Mouse (Mus musculus): ENCODE data around the gene Rmnd1. TPM values are rescaled to one million over a fixed set of nuclear protein-coding genes. Genes with fewer than 3 reads are reported as not detected.
"Not testable (repeated sequence)": the region's sequence is repeated elsewhere in the genome, so short reads cannot be mapped to it uniquely, and the experiment has no call there.

Rmnd1 gene
- total and polyA plus RNA-seq, 3 experiments: 51.1 to 67.4 (median 62.0) TPM

DNA sequence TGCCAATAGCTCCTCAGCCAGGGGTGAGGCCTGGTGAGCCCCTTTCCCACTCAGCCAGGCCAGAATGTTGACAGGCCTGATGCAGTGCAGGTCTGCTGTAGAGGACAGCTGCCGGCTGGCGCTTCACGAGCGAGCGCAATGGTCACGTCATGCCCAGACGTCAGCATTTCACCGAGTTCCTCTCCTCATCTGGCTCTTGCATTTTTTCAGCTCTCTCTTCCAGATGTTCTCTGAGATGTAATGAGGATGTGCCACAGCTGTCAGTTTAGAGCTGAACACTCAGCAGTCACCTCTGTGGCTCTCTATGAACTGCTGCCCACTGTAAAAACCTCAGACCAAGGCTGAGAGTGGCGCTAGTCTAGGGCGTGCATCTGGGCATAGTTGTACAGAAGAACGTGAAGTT is 41.4 kb upstream of the Rmnd1 start:
- TF ChIP-seq POLR2A (IDR thresholded peaks at IDR 0.05; ENCODE audit: insufficient read depth, low read depth, low read length): no peak
- no peak for TF ChIP-seq CTCF (IDR thresholded peaks at IDR 0.05)
- no peak for TF ChIP-seq EP300 (IDR thresholded peaks at IDR 0.05; ENCODE audit: insufficient read depth, low read depth, low read length)
- peak in 1 of 2 experiments; percentile 4 for DNase-seq
- no peaks in the 10 kb centered on the region for H3K79me2 ChIP-seq (replicated peaks; ENCODE audit: control insufficient read depth, insufficient read depth, low read length)
- no peak overlapping the region for H3K9ac ChIP-seq (ENCODE audit: low read depth, low read length)
- H3K4me3 ChIP-seq: no peak overlapping the region
- H3K36me3 ChIP-seq (ENCODE audit: control insufficient read depth, insufficient read depth, low read length): no peaks in the 10 kb centered on the region
- H3K4me1 ChIP-seq (ENCODE audit: control insufficient read depth, insufficient read depth, low read length): no peaks in the 10 kb centered on the region
- intact Hi-C loops (cut with DNase I): no loop called here
- H3K27me3 ChIP-seq (ENCODE audit: control insufficient read depth, insufficient read depth, low read length): no peaks in the 10 kb centered on the region
- 50% methylated on average over 11 of the region's 11 CpGs for WGBS
- no peak overlapping the region for H3K27ac ChIP-seq

DNA sequence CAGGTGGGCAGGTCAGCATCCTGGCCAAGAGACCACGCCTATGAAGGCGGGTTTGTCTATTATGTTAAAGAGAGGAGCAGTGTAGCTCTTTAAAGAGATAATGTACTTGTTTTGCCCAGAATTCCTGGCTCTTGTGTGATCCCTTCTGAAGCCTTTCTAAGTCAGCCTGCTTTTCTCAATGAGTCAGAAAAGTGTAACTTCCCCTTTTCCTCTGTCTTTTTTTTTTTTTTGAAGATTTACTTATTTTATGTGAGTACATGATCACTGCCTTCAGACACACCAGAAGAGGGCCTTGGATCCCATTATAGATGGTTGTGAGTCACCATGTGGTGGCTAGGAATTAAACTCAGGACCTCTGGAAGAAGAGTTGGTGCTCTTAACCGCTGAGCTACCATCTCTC is 37.2 kb upstream of the Rmnd1 start:
- no peaks in the 10 kb centered on the region for H3K36me3 ChIP-seq (ENCODE audit: control insufficient read depth, insufficient read depth, low read length)
- WGBS: 81% methylated on average over 3 of the region's 3 CpGs
- intact Hi-C loops (cut with DNase I): no loop called here
- H3K9ac ChIP-seq (ENCODE audit: low read depth, low read length): no peak overlapping the region
- H3K4me1 ChIP-seq (ENCODE audit: control insufficient read depth, insufficient read depth, low read length): no peaks in the 10 kb centered on the region
- H3K4me3 ChIP-seq: no peak overlapping the region
- no peaks in the 10 kb centered on the region for H3K79me2 ChIP-seq (replicated peaks; ENCODE audit: control insufficient read depth, insufficient read depth, low read length)
- no peak for DNase-seq
- TF ChIP-seq POLR2A (IDR thresholded peaks at IDR 0.05; ENCODE audit: insufficient read depth, low read depth, low read length) (no peak), EP300 (IDR thresholded peaks at IDR 0.05; ENCODE audit: insufficient read depth, low read depth, low read length) (no peak), CTCF (IDR thresholded peaks at IDR 0.05) (no peak)
- no peak overlapping the region for H3K27ac ChIP-seq
- no peaks in the 10 kb centered on the region for H3K27me3 ChIP-seq (ENCODE audit: control insufficient read depth, insufficient read depth, low read length)

DNA sequence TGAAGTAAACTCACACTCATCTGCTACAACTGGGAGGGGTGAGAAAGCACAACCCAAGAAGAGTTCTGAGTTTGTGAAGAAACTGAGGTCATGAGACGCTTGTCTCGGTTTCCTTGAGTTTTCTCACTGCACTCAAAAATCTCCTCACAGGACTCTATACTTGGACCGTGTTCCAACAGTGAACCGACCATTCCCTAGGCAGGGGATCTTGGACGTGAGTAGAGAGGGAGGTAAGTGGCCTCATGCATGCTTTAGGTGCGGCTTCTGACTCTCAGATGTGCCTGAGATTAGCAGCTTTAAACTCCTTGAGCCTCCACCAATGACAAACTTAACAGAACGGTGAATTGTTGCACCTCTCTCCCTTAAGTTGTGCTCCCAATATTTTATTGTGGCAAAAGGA is 33.6 kb upstream of the Rmnd1 start:
- 72% methylated on average over 7 of the region's 7 CpGs for WGBS
- intact Hi-C loops (cut with DNase I): no loop called here
- TF ChIP-seq EP300 (IDR thresholded peaks at IDR 0.05; ENCODE audit: insufficient read depth, low read depth, low read length) (no peak), CTCF (IDR thresholded peaks at IDR 0.05) (no peak), POLR2A (IDR thresholded peaks at IDR 0.05; ENCODE audit: insufficient read depth, low read depth, low read length) (no peak)
- H3K27ac ChIP-seq: no peak overlapping the region
- no peaks in the 10 kb centered on the region for H3K36me3 ChIP-seq (ENCODE audit: control insufficient read depth, insufficient read depth, low read length)
- no peaks in the 10 kb centered on the region for H3K4me1 ChIP-seq (ENCODE audit: control insufficient read depth, insufficient read depth, low read length)
- DNase-seq: no peak
- no peaks in the 10 kb centered on the region for H3K27me3 ChIP-seq (ENCODE audit: control insufficient read depth, insufficient read depth, low read length)
- H3K4me3 ChIP-seq: no peak overlapping the region
- H3K79me2 ChIP-seq (replicated peaks; ENCODE audit: control insufficient read depth, insufficient read depth, low read length): no peaks in the 10 kb centered on the region
- no peak overlapping the region for H3K9ac ChIP-seq (ENCODE audit: low read depth, low read length)

DNA sequence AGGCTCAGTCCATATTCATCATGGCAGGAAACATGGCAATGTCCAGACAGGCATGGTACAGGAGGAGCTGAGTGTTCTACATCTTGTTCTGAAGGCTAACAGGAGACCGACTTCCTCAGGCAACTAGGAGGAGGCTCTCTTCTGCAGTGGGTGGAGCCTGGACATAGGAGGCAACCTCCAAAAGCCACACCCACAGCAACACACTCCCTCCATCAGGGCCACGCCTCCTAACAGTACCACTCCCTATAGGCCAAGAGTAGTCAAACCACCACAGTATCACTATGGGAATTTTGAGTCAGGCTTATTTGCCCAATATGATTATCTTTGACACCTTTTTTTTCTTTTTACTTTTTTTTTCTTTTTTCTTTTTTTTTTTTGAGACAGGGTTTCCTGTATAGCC is 28.0 kb upstream of the Rmnd1 start:
- intact Hi-C loops (cut with DNase I): no loop called here
- Histone ChIP-seq H3K79me2 (replicated peaks; ENCODE audit: control insufficient read depth, insufficient read depth, low read length) (no peaks in the 10 kb centered on the region), H3K4me3 (no peak overlapping the region), H3K9ac (ENCODE audit: low read depth, low read length) (no peak overlapping the region), H3K27ac (no peak overlapping the region), H3K27me3 (ENCODE audit: control insufficient read depth, insufficient read depth, low read length) (no peaks in the 10 kb centered on the region), H3K4me1 (ENCODE audit: control insufficient read depth, insufficient read depth, low read length) (no peaks in the 10 kb centered on the region), H3K36me3 (ENCODE audit: control insufficient read depth, insufficient read depth, low read length) (no peaks in the 10 kb centered on the region)
- no peak for TF ChIP-seq CTCF (IDR thresholded peaks at IDR 0.05)
- WGBS: 96% methylated on average over 2 of the region's 2 CpGs
- no peak for DNase-seq

DNA sequence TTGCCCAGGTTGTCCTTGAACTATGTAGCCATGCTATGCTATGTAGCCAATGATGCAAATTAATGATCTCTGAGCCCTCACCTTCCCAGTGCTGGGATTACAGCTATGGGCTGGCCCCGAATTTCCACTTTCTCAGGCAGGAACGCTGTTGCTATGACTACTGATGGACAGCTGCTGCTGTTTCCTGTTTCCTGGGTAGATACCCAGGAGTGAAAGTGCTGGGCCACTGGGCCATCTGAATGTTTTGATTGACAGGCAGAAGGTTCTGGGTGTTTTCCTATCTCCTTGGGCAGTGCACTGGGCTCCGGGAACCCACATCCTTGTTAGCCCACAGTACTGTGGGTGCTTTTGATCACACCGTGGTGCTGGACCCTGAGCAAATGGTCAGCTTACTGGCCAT is 24.2 kb upstream of the Rmnd1 start:
- no peaks in the 10 kb centered on the region for H3K27me3 ChIP-seq (ENCODE audit: control insufficient read depth, insufficient read depth, low read length)
- intact Hi-C loops (cut with DNase I): no loop called here

DNA sequence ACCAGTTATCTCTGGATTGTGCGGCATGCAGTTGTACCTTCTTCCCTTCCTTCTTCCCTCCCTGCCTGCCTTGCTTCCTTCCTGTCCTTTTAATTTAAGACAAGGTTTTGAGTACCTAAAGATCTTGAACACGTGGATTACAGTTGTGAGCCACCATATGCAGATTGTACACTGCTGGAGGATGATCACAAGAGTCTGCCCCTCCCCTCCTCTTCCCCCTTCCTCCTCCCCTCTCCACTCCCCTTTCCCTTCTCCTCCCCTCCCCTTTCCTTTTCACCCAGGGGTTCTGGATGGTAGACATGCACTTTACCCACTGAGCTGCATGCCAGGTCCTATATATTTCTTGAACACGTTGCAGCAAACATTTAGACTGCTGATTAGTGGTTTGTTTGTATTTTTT is 3.2 kb upstream of the Rmnd1 start:
- peaks cover 3% of the 10 kb centered on the region for H3K36me3 ChIP-seq (ENCODE audit: control insufficient read depth, insufficient read depth, low read length)
- 77% methylated on average over 3 of the region's 3 CpGs for WGBS
- no peak for DNase-seq

More for the DNA sequence above, 24.2 kb upstream of the Rmnd1 start:
- Histone ChIP-seq H3K36me3 (ENCODE audit: control insufficient read depth, insufficient read depth, low read length) (no peaks in the 10 kb centered on the region), H3K79me2 (replicated peaks; ENCODE audit: control insufficient read depth, insufficient read depth, low read length) (no peaks in the 10 kb centered on the region), H3K9ac (ENCODE audit: low read depth, low read length) (no peak overlapping the region), H3K4me1 (ENCODE audit: control insufficient read depth, insufficient read depth, low read length) (no peaks in the 10 kb centered on the region), H3K4me3 (no peak overlapping the region), H3K27ac (no peak overlapping the region)
- no peak for DNase-seq
- WGBS: 51% methylated on average over 4 of the region's 4 CpGs
- TF ChIP-seq CTCF (IDR thresholded peaks at IDR 0.05): no peak

DNA sequence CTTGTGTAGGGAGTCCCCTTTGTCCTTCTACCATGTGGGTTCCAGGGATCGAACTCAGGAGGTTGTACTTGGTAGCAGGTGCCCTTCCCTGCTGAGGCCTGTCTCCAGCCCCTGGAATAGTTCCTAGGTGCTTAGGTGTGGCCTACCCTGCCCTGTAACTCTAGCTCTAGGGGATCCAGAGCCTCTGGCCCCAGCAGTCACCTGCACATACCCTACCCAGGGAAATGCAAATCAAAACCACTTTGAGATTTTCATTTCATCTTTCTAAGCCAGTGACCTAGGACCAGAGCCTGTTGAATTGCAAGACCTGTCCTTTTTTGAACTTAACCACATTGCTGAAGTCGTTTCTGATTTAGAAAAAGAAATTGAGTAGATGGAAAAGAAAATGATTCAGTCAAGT is 1.7 kb upstream of the Rmnd1 start:
- not testable (repeated sequence) for H3K4me1 ChIP-seq (ENCODE audit: control insufficient read depth, insufficient read depth, low read length); H3K36me3 ChIP-seq (ENCODE audit: control insufficient read depth, insufficient read depth, low read length); H3K27ac ChIP-seq; DNase-seq; H3K27me3 ChIP-seq (ENCODE audit: control insufficient read depth, insufficient read depth, low read length); H3K9ac ChIP-seq (ENCODE audit: low read depth, low read length); H3K4me3 ChIP-seq; H3K79me2 ChIP-seq (replicated peaks; ENCODE audit: control insufficient read depth, insufficient read depth, low read length)
- WGBS: 76% methylated on average over 2 of the region's 2 CpGs
- intact Hi-C loops (cut with DNase I): loop anchor here (5.0 kb wide), 2 partner anchors 102 to 1163 kb away; no protein-coding TSS in a partner anchor

More for the DNA sequence above, 3.2 kb upstream of the Rmnd1 start:
- Histone ChIP-seq H3K4me3 (no peak overlapping the region), H3K4me1 (ENCODE audit: control insufficient read depth, insufficient read depth, low read length) (peaks cover 2% of the 10 kb centered on the region; the same call in 1 of the 2 replicates), H3K27me3 (ENCODE audit: control insufficient read depth, insufficient read depth, low read length) (no peaks in the 10 kb centered on the region), H3K27ac (no peak overlapping the region), H3K79me2 (replicated peaks; ENCODE audit: control insufficient read depth, insufficient read depth, low read length) (no peaks in the 10 kb centered on the region), H3K9ac (ENCODE audit: low read depth, low read length) (no peak overlapping the region)
- intact Hi-C loops (cut with DNase I): no loop called here
- TF ChIP-seq CTCF (IDR thresholded peaks at IDR 0.05) (no peak), EP300 (IDR thresholded peaks at IDR 0.05; ENCODE audit: insufficient read depth, low read depth, low read length) (no peak), POLR2A (IDR thresholded peaks at IDR 0.05; ENCODE audit: insufficient read depth, low read depth, low read length) (no peak)
